Mouse (Mus musculus) lung, embryonic 14.5 days (tissue): ENCODE measurements around the gene Pik3ip1. TPM values are rescaled to one million over a fixed set of nuclear protein-coding genes. Genes with fewer than 3 reads are reported as not detected.

ENCODE experiments used
- ATAC-seq: fragments of 200-750 bp; cut with Nextera tagmentation; 2 replicates; pipeline ENCODE4 v1.8.0; 2017; ENCODE audit warnings: mild to moderate bottlenecking, moderate TSS enrichment, moderate library complexity; ENCODE audit not compliant: insufficient read depth
- DNase-seq: peaks from one replicate; pipeline ENCODE4 v3.0.0-alpha.2; 2015
- H3K27ac ChIP-seq: fragments of 300-500 bp; sonication (generic); 2 replicates; pipeline ENCODE4 v1.5.1; 2014; ENCODE audit warnings: low read depth, mild to moderate bottlenecking, moderate library complexity
- H3K27me3 ChIP-seq: fragments of 300-500 bp; sonication (generic); 2 replicates; pipeline ENCODE4 v1.6.1; 2014; ENCODE audit warnings: low read length, control low read depth; ENCODE audit not compliant: insufficient read depth
- H3K36me3 ChIP-seq: fragments of 300-500 bp; sonication (generic); 2 replicates; pipeline ENCODE4 v1.6.1; 2014; ENCODE audit warnings: control low read depth; ENCODE audit not compliant: insufficient read depth
- H3K4me1 ChIP-seq: fragments of 300-500 bp; sonication (generic); 2 replicates; pipeline ENCODE4 v1.6.1; 2014; ENCODE audit warnings: antibody characterized with exemption, control low read depth; ENCODE audit not compliant: insufficient read depth
- H3K4me2 ChIP-seq: fragments of 300-500 bp; sonication (generic); 2 replicates; pipeline ENCODE4 v1.6.1; 2014; ENCODE audit warnings: mild to moderate bottlenecking
- H3K4me3 ChIP-seq: fragments of 300-500 bp; sonication (generic); 2 replicates; pipeline ENCODE4 v1.5.1; 2014; ENCODE audit warnings: low read depth, low read length
- H3K9ac ChIP-seq: fragments of 300-500 bp; sonication (generic); 2 replicates; pipeline ENCODE4 v1.6.1; 2014
- H3K9me3 ChIP-seq: fragments of 300-500 bp; sonication (generic); 2 replicates; pipeline ENCODE4 v1.6.1; 2016; ENCODE audit warnings: low read depth, low read length, control low read depth
- CTCF ChIP-seq: IDR thresholded peaks from 2 replicates; pipeline ENCODE4 v1.5.1; 2016; ENCODE audit warnings: antibody characterized with exemption, low read depth
- WGBS: fragments of 180-500 bp; shearing (Covaris S2); extraction: QIAGEN DNeasy Blood & Tissue Kit; methylation state at CpG from one replicate; pipeline ENCODE4 v1.1.7; 2014; 5-methylcytosine and 5-hydroxymethylcytosine counted together
- polyA plus RNA-seq: library from polyadenylated mRNA; unstranded; fragments of >200 nt; fragmentation: Nextera tagmentation; extraction: Ambion mirVana; gene quantifications from 2 replicates; pipeline ENCODE4 v1.2.1, GENCODE M21; 2014

Gene Pik3ip1
- polyA plus RNA-seq, 1 experiment from 2014 or later, result 8.5 TPM

DNA sequence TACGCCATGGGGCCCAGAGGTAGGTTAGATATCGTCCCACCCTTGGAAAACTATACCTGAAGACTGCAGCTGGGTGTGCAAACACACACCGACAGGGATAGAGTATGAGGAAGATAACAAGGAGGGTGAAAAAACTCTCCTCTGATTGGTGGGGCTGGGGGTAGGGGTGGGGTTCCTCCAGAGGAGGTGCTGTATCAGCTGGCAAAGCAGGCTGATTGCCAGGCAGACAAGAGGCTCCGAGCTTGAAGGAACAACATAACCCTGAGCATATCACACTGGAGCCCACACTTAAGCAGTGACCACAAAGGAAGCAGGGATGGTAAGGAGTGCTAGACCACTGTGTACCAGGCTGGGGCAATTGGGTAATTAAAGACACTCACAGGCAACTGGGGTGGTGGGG is 49.2 kb downstream of the Pik3ip1 start:
- 66% methylated on average over 4 of the region's 4 CpGs for WGBS
- Histone ChIP-seq H3K9ac (no peak overlapping the region), H3K4me3 (no peak overlapping the region), H3K27me3 (no peaks in the 10 kb centered on the region), H3K27ac (no peak overlapping the region), H3K4me2 (no peak overlapping the region), H3K9me3 (no peaks in the 10 kb centered on the region), H3K4me1 (peaks cover 8% of the 10 kb centered on the region; the same call in 1 of the 2 replicates), H3K36me3 (peaks cover 13% of the 10 kb centered on the region)
- DNase-seq (no peak), ATAC-seq (no peak)
- no peak for TF ChIP-seq CTCF

GRCm38 (mm10) chr11:3381148-3381814 is 51.1 kb downstream of the Pik3ip1 start:
- no peaks in the 10 kb centered on the region for H3K4me1 ChIP-seq
- no peak for TF ChIP-seq CTCF
- H3K27me3 ChIP-seq, result no peaks in the 10 kb centered on the region
- H3K9ac ChIP-seq, result no peak overlapping the region
- H3K9me3 ChIP-seq, result no peaks in the 10 kb centered on the region
- H3K4me2 ChIP-seq, result no peak overlapping the region
- H3K4me3 ChIP-seq, result no peak overlapping the region
- DNase-seq (no peak), ATAC-seq (no peak)
- 74% methylated on average over 6 of the region's 6 CpGs for WGBS
- H3K27ac ChIP-seq, result no peak overlapping the region
- H3K36me3 ChIP-seq, result peaks cover 17% of the 10 kb centered on the region

DNA sequence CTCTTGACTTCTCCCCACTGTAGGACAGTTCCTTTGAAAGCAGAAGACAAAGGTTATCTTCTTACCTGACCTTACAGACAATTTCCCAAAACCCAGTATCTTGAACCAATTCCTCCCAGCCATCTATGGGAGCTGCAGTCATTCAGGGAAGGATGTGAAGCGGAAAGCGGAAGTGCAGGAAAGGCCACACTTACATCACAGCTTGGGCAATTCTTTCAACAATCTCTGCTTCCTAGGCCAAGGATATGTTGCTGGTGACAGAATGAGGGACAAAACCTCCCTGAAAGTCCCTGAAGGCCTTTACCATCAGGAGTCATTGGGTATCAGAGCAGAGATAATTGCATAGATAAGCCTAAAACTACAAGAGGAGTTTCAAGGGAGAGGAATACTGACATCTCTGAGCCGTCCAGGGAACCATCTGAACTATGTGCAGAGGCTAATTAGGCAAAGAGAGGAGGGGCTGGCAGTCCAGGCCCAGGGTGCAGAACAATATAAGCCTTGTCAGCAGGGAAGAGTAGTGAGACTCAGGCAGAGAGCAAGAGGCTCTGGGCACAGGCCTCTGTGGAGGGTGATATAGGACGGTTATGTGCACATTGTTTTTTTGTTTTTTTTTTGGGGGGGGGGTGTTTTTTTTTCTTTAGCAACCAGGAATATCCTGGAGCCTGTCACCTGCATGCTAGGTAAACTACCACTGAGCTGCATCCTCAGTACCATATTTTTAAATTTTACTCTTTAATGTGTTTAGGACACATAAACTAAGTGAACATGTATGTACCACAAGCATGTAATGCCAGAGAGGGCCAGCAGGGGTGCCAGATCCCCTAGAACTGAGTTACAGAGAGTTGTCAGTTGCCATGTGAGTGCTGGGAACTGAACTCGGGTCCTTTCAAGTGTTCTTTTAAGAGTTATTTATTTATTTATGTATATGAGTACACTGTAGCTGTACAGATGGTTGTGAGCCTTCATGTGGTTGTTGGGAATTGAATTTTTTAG is 52.7 kb downstream of the Pik3ip1 start:
- no peak for DNase-seq
- Histone ChIP-seq H3K27ac (no peak overlapping the region), H3K9ac (no peak overlapping the region), H3K4me3 (no peak overlapping the region), H3K4me2 (no peak overlapping the region), H3K9me3 (no peaks in the 10 kb centered on the region), H3K4me1 (no peaks in the 10 kb centered on the region), H3K27me3 (no peaks in the 10 kb centered on the region), H3K36me3 (peaks cover 18% of the 10 kb centered on the region)
- WGBS, result 81% methylated on average over 5 of the region's 5 CpGs
- no peak for ATAC-seq
- TF ChIP-seq CTCF, result peak; percentile 33

DNA sequence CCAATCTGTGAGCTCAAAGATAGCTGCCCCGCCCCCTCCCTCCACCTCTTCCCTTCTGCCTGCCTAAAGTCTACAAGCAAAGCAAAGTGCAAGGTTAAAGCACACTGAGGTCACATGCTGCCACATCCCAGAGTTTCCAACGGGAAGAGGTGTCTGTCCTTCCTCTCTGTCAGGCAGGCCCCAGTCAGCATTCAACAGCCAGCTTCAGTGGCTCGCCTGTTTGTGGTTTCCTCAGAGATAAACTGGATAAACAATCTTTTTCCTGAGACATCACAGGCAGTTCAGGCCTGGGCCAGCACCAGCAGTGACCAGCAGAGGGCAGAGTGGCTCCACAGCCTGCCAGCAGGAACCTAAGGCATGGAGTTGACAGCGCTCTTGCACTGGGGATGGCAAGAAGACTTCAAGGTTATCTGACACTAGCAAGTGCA is 56.8 kb downstream of the Pik3ip1 start:
- H3K9ac ChIP-seq, result no peak overlapping the region
- peak; percentile 86 for ATAC-seq
- TF ChIP-seq CTCF, result peak; percentile 98

GRCm38 (mm10) chr11:3387482-3388196 is 57.4 kb downstream of the Pik3ip1 start:
- Histone ChIP-seq H3K36me3 (peaks cover 24% of the 10 kb centered on the region), H3K4me1 (no peaks in the 10 kb centered on the region), H3K9me3 (no peaks in the 10 kb centered on the region), H3K27ac (no peak overlapping the region), H3K27me3 (no peaks in the 10 kb centered on the region), H3K4me3 (no peak overlapping the region), H3K9ac (no peak overlapping the region), H3K4me2 (no peak overlapping the region)
- DNase-seq (no peak), ATAC-seq (no peak)
- no peak for TF ChIP-seq CTCF
- 75% methylated on average over 6 of the region's 6 CpGs for WGBS

More for the DNA sequence above, 56.8 kb downstream of the Pik3ip1 start:
- peaks cover 21% of the 10 kb centered on the region for H3K36me3 ChIP-seq
- 11% methylated on average over 4 of the region's 4 CpGs for WGBS
- H3K27ac ChIP-seq, result no peak overlapping the region
- H3K4me2 ChIP-seq, result no peak overlapping the region
- no peak overlapping the region for H3K4me3 ChIP-seq
- H3K9me3 ChIP-seq, result no peaks in the 10 kb centered on the region
- no peaks in the 10 kb centered on the region for H3K27me3 ChIP-seq
- H3K4me1 ChIP-seq, result no peaks in the 10 kb centered on the region
- DNase-seq, result peak; percentile 91

- Histone ChIP-seq H3K4me2 (no peak overlapping the region), H3K9me3 (no peaks in the 10 kb centered on the region), H3K27me3 (no peaks in the 10 kb centered on the region), H3K9ac (no peak overlapping the region), H3K36me3 (peaks cover 9% of the 10 kb centered on the region; the same call in 1 of the 2 replicates), H3K4me3 (no peak overlapping the region), H3K27ac (no peak overlapping the region), H3K4me1 (no peaks in the 10 kb centered on the region)
- WGBS, result 62% methylated on average over 5 of the region's 5 CpGs
- DNase-seq (no peak), ATAC-seq (no peak)
- no peak for TF ChIP-seq CTCF
These were observed 59.8 kb downstream of the Pik3ip1 start for GRCm38 (mm10) chr11:3389996-3390395.
